Mouse (Mus musculus): Measurements from ENCODE around the gene Ralb. TPM values are rescaled to one million over a fixed set of nuclear protein-coding genes. Genes with fewer than 3 reads are reported as not detected.

Gene Ralb
- polyA plus RNA-seq (2014; fragmentation: Nextera tagmentation; extraction: Ambion mirVana) = 102 TPM in 2 replicates

GRCm38 (mm10) chr1:119504260-119505062, at the start of gene Ralb:
Ralb (minus strand) TSS chr1:119504794.
- DNase-seq (ENCODE audit: low spot score) = peak; percentile 98
- WGBS = under 1% methylated on average over 53 of the region's 57 CpGs
- ATAC-seq (replicated peaks; ENCODE audit: insufficient number of reproducible peaks, low FRiP score, low TSS enrichment, low read depth) = peak; percentile 97

GRCm38 (mm10) chr1:119551651-119552050, 47.1 kb upstream of the Ralb start:
- WGBS = 94% methylated on average over 1 of the region's 1 CpGs
- H3K27ac ChIP-seq (replicated peaks; ENCODE audit: low read depth, low read length) = no peak overlapping the region
- H3K27me3 ChIP-seq (ENCODE audit: control insufficient read depth, insufficient read depth, low read length) = no peaks in the 10 kb centered on the region
- no peak overlapping the region for H3K9ac ChIP-seq (replicated peaks; ENCODE audit: low read length)
- H3K4me2 ChIP-seq (ENCODE audit: low read depth, low read length) = no peak overlapping the region
- no peaks in the 10 kb centered on the region; the same call in 1 of the 2 replicates for H3K36me3 ChIP-seq (replicated peaks; ENCODE audit: control insufficient read depth, insufficient read depth, low read depth, low read length)
- no peak overlapping the region for H3K4me3 ChIP-seq (ENCODE audit: low read depth, low read length)
- H3K9me3 ChIP-seq (replicated peaks; ENCODE audit: control insufficient read depth, low read length) = no peaks in the 10 kb centered on the region
- DNase-seq (ENCODE audit: low spot score) = no peak
- no peaks in the 10 kb centered on the region for H3K4me1 ChIP-seq (ENCODE audit: control insufficient read depth, insufficient read depth, low read length)
- ATAC-seq (replicated peaks; ENCODE audit: insufficient number of reproducible peaks, low FRiP score, low TSS enrichment, low read depth) = no peak

More at GRCm38 (mm10) chr1:119504260-119505062, at the start of gene Ralb:
- no peaks in the 10 kb centered on the region for H3K9me3 ChIP-seq (replicated peaks; ENCODE audit: control insufficient read depth, low read length)
- H3K36me3 ChIP-seq (replicated peaks; ENCODE audit: control insufficient read depth, insufficient read depth, low read depth, low read length) = no peaks in the 10 kb centered on the region
- H3K27me3 ChIP-seq (ENCODE audit: control insufficient read depth, insufficient read depth, low read length) = no peaks in the 10 kb centered on the region
- 0 out of 2 replicates have a peak within 1 kb of the TSS, but pooled peaks have one; percentile 13 for H3K27ac ChIP-seq (replicated peaks; ENCODE audit: low read depth, low read length)
- H3K4me2 ChIP-seq (ENCODE audit: low read depth, low read length) = peak within 1 kb of the TSS; percentile 76
- peak within 1 kb of the TSS; percentile 70 for H3K9ac ChIP-seq (replicated peaks; ENCODE audit: low read length)
- H3K4me3 ChIP-seq (ENCODE audit: low read depth, low read length) = peak within 1 kb of the TSS; percentile 69
- H3K4me1 ChIP-seq (ENCODE audit: control insufficient read depth, insufficient read depth, low read length) = no peaks in the 10 kb centered on the region; the same call in none of the 2 replicates

- ATAC-seq (replicated peaks; ENCODE audit: insufficient number of reproducible peaks, low FRiP score, low TSS enrichment, low read depth) (no peak), DNase-seq (ENCODE audit: low spot score) (no peak)
- Histone ChIP-seq H3K4me2 (ENCODE audit: low read depth, low read length) (no peak overlapping the region), H3K9me3 (replicated peaks; ENCODE audit: control insufficient read depth, low read length) (no peaks in the 10 kb centered on the region), H3K9ac (replicated peaks; ENCODE audit: low read length) (no peak overlapping the region), H3K36me3 (replicated peaks; ENCODE audit: control insufficient read depth, insufficient read depth, low read depth, low read length) (no peaks in the 10 kb centered on the region; the same call in 1 of the 2 replicates), H3K4me1 (ENCODE audit: control insufficient read depth, insufficient read depth, low read length) (no peaks in the 10 kb centered on the region), H3K27me3 (ENCODE audit: control insufficient read depth, insufficient read depth, low read length) (no peaks in the 10 kb centered on the region), H3K27ac (replicated peaks; ENCODE audit: low read depth, low read length) (no peak overlapping the region), H3K4me3 (ENCODE audit: low read depth, low read length) (no peak overlapping the region)
- 86% methylated on average over 2 of the region's 2 CpGs for WGBS
Observed at GRCm38 (mm10) chr1:119550064-119550463, 45.5 kb upstream of the Ralb start.

GRCm38 (mm10) chr1:119549327-119549689, 44.7 kb upstream of the Ralb start:
- DNase-seq (ENCODE audit: low spot score) (no peak), ATAC-seq (replicated peaks; ENCODE audit: insufficient number of reproducible peaks, low FRiP score, low TSS enrichment, low read depth) (no peak)
- Histone ChIP-seq H3K4me2 (ENCODE audit: low read depth, low read length) (no peak overlapping the region), H3K4me1 (ENCODE audit: control insufficient read depth, insufficient read depth, low read length) (no peaks in the 10 kb centered on the region), H3K36me3 (replicated peaks; ENCODE audit: control insufficient read depth, insufficient read depth, low read depth, low read length) (no peaks in the 10 kb centered on the region; the same call in 1 of the 2 replicates), H3K4me3 (ENCODE audit: low read depth, low read length) (no peak overlapping the region), H3K9me3 (replicated peaks; ENCODE audit: control insufficient read depth, low read length) (no peaks in the 10 kb centered on the region), H3K27me3 (ENCODE audit: control insufficient read depth, insufficient read depth, low read length) (no peaks in the 10 kb centered on the region), H3K27ac (replicated peaks; ENCODE audit: low read depth, low read length) (no peak overlapping the region), H3K9ac (replicated peaks; ENCODE audit: low read length) (no peak overlapping the region)
- 93% methylated on average over 7 of the region's 7 CpGs for WGBS

GRCm38 (mm10) chr1:119548668-119549326, 44.2 kb upstream of the Ralb start:
- H3K36me3 ChIP-seq (replicated peaks; ENCODE audit: control insufficient read depth, insufficient read depth, low read depth, low read length) = no peaks in the 10 kb centered on the region; the same call in 1 of the 2 replicates
- H3K27me3 ChIP-seq (ENCODE audit: control insufficient read depth, insufficient read depth, low read length) = no peaks in the 10 kb centered on the region
- no peaks in the 10 kb centered on the region for H3K4me1 ChIP-seq (ENCODE audit: control insufficient read depth, insufficient read depth, low read length)
- WGBS = 69% methylated on average over 7 of the region's 7 CpGs
- no peaks in the 10 kb centered on the region for H3K9me3 ChIP-seq (replicated peaks; ENCODE audit: control insufficient read depth, low read length)
- H3K4me2 ChIP-seq (ENCODE audit: low read depth, low read length) = no peak overlapping the region
- no peak overlapping the region for H3K27ac ChIP-seq (replicated peaks; ENCODE audit: low read depth, low read length)
- no peak overlapping the region for H3K9ac ChIP-seq (replicated peaks; ENCODE audit: low read length)
- no peak overlapping the region for H3K4me3 ChIP-seq (ENCODE audit: low read depth, low read length)
- ATAC-seq (replicated peaks; ENCODE audit: insufficient number of reproducible peaks, low FRiP score, low TSS enrichment, low read depth) = no peak
- peak; percentile 84 for DNase-seq (ENCODE audit: low spot score)

GRCm38 (mm10) chr1:119546490-119546889, 41.9 kb upstream of the Ralb start:
- DNase-seq (ENCODE audit: low spot score) (no peak), ATAC-seq (replicated peaks; ENCODE audit: insufficient number of reproducible peaks, low FRiP score, low TSS enrichment, low read depth) (no peak)
- H3K4me1 ChIP-seq (ENCODE audit: control insufficient read depth, insufficient read depth, low read length) = no peaks in the 10 kb centered on the region
- no peak overlapping the region for H3K27ac ChIP-seq (replicated peaks; ENCODE audit: low read depth, low read length)
- no peak overlapping the region for H3K9ac ChIP-seq (replicated peaks; ENCODE audit: low read length)
- no peak overlapping the region for H3K4me3 ChIP-seq (ENCODE audit: low read depth, low read length)
- 77% methylated on average over 3 of the region's 3 CpGs for WGBS
- H3K27me3 ChIP-seq (ENCODE audit: control insufficient read depth, insufficient read depth, low read length) = no peaks in the 10 kb centered on the region
- no peaks in the 10 kb centered on the region; the same call in 1 of the 2 replicates for H3K36me3 ChIP-seq (replicated peaks; ENCODE audit: control insufficient read depth, insufficient read depth, low read depth, low read length)
- no peak overlapping the region for H3K4me2 ChIP-seq (ENCODE audit: low read depth, low read length)
- H3K9me3 ChIP-seq (replicated peaks; ENCODE audit: control insufficient read depth, low read length) = no peaks in the 10 kb centered on the region

- H3K36me3 ChIP-seq (replicated peaks; ENCODE audit: control insufficient read depth, insufficient read depth, low read depth, low read length) = no peaks in the 10 kb centered on the region; the same call in 1 of the 2 replicates
- no peaks in the 10 kb centered on the region for H3K4me1 ChIP-seq (ENCODE audit: control insufficient read depth, insufficient read depth, low read length)
- no peak for DNase-seq (ENCODE audit: low spot score)
- no peak for ATAC-seq (replicated peaks; ENCODE audit: insufficient number of reproducible peaks, low FRiP score, low TSS enrichment, low read depth)
- H3K9me3 ChIP-seq (replicated peaks; ENCODE audit: control insufficient read depth, low read length) = no peaks in the 10 kb centered on the region
- no peak overlapping the region for H3K4me3 ChIP-seq (ENCODE audit: low read depth, low read length)
- H3K9ac ChIP-seq (replicated peaks; ENCODE audit: low read length) = no peak overlapping the region
- H3K27me3 ChIP-seq (ENCODE audit: control insufficient read depth, insufficient read depth, low read length) = no peaks in the 10 kb centered on the region
- no peak overlapping the region for H3K4me2 ChIP-seq (ENCODE audit: low read depth, low read length)
- H3K27ac ChIP-seq (replicated peaks; ENCODE audit: low read depth, low read length) = no peak overlapping the region
- WGBS = 88% methylated on average over 4 of the region's 4 CpGs
Observed at GRCm38 (mm10) chr1:119545671-119546070, 41.1 kb upstream of the Ralb start.

- ATAC-seq (replicated peaks; ENCODE audit: insufficient number of reproducible peaks, low FRiP score, low TSS enrichment, low read depth) (no peak), DNase-seq (ENCODE audit: low spot score) (no peak)
- H3K4me3 ChIP-seq (ENCODE audit: low read depth, low read length) = no peak overlapping the region
- no peaks in the 10 kb centered on the region for H3K9me3 ChIP-seq (replicated peaks; ENCODE audit: control insufficient read depth, low read length)
- no peaks in the 10 kb centered on the region for H3K4me1 ChIP-seq (ENCODE audit: control insufficient read depth, insufficient read depth, low read length)
- no peak overlapping the region for H3K9ac ChIP-seq (replicated peaks; ENCODE audit: low read length)
- 78% methylated on average over 2 of the region's 2 CpGs for WGBS
- no peak overlapping the region for H3K4me2 ChIP-seq (ENCODE audit: low read depth, low read length)
- H3K27ac ChIP-seq (replicated peaks; ENCODE audit: low read depth, low read length) = no peak overlapping the region
- no peaks in the 10 kb centered on the region; the same call in 1 of the 2 replicates for H3K36me3 ChIP-seq (replicated peaks; ENCODE audit: control insufficient read depth, insufficient read depth, low read depth, low read length)
- H3K27me3 ChIP-seq (ENCODE audit: control insufficient read depth, insufficient read depth, low read length) = no peaks in the 10 kb centered on the region
Observed at GRCm38 (mm10) chr1:119545164-119545563, 40.6 kb upstream of the Ralb start.
